Mouse (Mus musculus): ENCODE results near the gene Ogg1. TPM values are rescaled to one million over a fixed set of nuclear protein-coding genes. Genes with fewer than 3 reads are reported as not detected.

Ogg1 gene
- polyA plus RNA-seq, 1 experiment, result 30.0 TPM

GRCm38 (mm10) chr6:113342297-113342696, 15.5 kb downstream of the Ogg1 start:
- Histone ChIP-seq H3K27me3 (ENCODE audit: control insufficient read depth, insufficient read depth, low read length) (no peaks in the 10 kb centered on the region), H3K27ac (ENCODE audit: control insufficient read depth, insufficient read depth, low read depth, low read length) (no peak overlapping the region), H3K4me3 (ENCODE audit: control insufficient read depth, low read depth, low read length) (no peak overlapping the region), H3K36me3 (ENCODE audit: control insufficient read depth, insufficient read depth, low read length) (no peaks in the 10 kb centered on the region), H3K4me1 (ENCODE audit: control insufficient read depth, insufficient read depth, low read length) (peaks cover 5% of the 10 kb centered on the region)
- TF ChIP-seq POLR2A (IDR thresholded peaks at IDR 0.05; ENCODE audit: control insufficient read depth, low read depth, low read length) (no peak), CTCF (IDR thresholded peaks at IDR 0.05; ENCODE audit: control insufficient read depth, insufficient read depth, insufficient replicate concordance, low read depth, low read length) (no peak)

DNA sequence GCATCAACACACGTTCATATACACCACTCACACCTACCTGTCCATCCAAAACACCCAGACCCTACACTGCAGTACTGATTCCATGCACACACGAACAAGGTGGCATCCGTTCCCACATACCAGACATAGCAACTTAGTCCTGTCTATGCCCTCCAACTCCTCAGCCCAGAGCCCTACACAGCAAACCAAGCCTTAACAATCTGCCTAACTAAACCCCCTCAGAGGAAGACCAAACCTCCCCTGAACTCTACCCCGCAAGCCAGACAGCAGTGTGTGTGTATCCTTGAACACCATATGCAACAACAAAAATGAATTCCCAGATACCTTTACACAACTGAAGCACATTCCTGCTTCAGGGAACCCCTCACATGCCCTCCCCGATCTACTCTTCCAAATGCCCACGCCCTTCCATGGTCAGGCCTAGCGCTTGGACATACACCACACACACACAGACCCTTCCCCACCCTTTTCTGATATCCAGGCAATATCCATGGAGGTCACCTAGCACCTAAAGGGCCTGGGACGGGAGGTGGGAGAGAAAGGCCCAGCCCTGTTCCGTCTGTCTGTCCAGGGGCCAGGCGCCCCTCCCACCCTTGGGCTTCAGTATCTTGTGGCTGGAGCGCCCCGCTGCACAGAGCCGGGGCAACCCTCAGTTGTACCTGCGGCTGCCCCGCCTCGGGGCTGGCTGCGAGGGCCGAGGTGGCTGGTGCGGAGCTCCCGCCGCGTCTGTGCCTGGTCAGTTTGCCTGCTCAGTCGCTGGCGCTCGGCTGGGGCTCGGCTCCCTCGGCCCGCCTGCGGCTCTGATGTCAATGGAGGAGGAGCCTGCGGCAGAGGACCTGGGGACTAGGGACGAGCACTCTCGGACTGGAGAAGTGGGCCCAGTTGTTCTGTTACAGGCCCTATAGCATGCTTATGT, 16.7 kb downstream of the Ogg1 start, which contains the start of gene Camk1:
Camk1 (minus strand) TSS at position 808 of the 916 bp plus-strand sequence.
- H3K27me3 ChIP-seq (ENCODE audit: control insufficient read depth, insufficient read depth, low read length), result no peaks in the 10 kb centered on the region

DNA sequence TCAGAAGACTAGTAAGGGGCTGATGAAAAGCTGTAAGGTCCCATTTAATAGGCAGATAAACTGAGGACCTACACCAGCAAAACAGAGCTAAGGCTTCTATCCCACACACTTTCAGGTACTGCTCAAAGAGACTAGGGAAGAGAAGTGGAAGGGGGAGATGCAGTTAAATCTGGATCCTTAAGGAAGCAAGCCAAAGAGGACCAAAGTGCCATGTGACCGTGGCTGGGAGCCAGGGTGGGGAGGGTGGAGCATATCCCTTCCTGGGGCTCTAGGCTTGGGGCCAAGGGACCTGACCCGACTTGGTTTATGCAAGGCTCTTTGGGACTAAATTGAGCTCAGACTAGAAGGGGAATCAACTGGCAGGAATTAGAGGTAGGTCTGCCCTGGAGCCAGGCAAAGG, 17.5 kb downstream of the Ogg1 start:
- no peak for TF ChIP-seq POLR2A (IDR thresholded peaks at IDR 0.05; ENCODE audit: control insufficient read depth, low read depth, low read length)
- TF ChIP-seq CTCF (IDR thresholded peaks at IDR 0.05; ENCODE audit: control insufficient read depth, insufficient read depth, insufficient replicate concordance, low read depth, low read length), result no peak
- peaks cover 5% of the 10 kb centered on the region for H3K4me1 ChIP-seq (ENCODE audit: control insufficient read depth, insufficient read depth, low read length)
- H3K27me3 ChIP-seq (ENCODE audit: control insufficient read depth, insufficient read depth, low read length), result no peaks in the 10 kb centered on the region
- no peak overlapping the region for H3K4me3 ChIP-seq (ENCODE audit: control insufficient read depth, low read depth, low read length)
- H3K27ac ChIP-seq (ENCODE audit: control insufficient read depth, insufficient read depth, low read depth, low read length), result no peak overlapping the region
- no peaks in the 10 kb centered on the region for H3K36me3 ChIP-seq (ENCODE audit: control insufficient read depth, insufficient read depth, low read length)

More for the DNA sequence above, 16.7 kb downstream of the Ogg1 start, which contains the start of gene Camk1:
- H3K4me1 ChIP-seq (ENCODE audit: control insufficient read depth, insufficient read depth, low read length), result peaks cover 5% of the 10 kb centered on the region
- peak within 1 kb of the TSS; percentile 7; the same call in 1 of the 2 replicates for H3K27ac ChIP-seq (ENCODE audit: control insufficient read depth, insufficient read depth, low read depth, low read length)
- no peaks in the 10 kb centered on the region for H3K36me3 ChIP-seq (ENCODE audit: control insufficient read depth, insufficient read depth, low read length)
- TF ChIP-seq CTCF (IDR thresholded peaks at IDR 0.05; ENCODE audit: control insufficient read depth, insufficient read depth, insufficient replicate concordance, low read depth, low read length) (no peak), POLR2A (IDR thresholded peaks at IDR 0.05; ENCODE audit: control insufficient read depth, low read depth, low read length) (0 out of 2 replicates have a peak, but pooled peaks have one; percentile 22)
- H3K4me3 ChIP-seq (ENCODE audit: control insufficient read depth, low read depth, low read length), result peak within 1 kb of the TSS; percentile 80

- no peak overlapping the region for H3K27ac ChIP-seq (ENCODE audit: control insufficient read depth, insufficient read depth, low read depth, low read length)
- no peaks in the 10 kb centered on the region for H3K36me3 ChIP-seq (ENCODE audit: control insufficient read depth, insufficient read depth, low read length)
- H3K4me3 ChIP-seq (ENCODE audit: control insufficient read depth, low read depth, low read length), result no peak overlapping the region
- TF ChIP-seq POLR2A (IDR thresholded peaks at IDR 0.05; ENCODE audit: control insufficient read depth, low read depth, low read length) (no peak), CTCF (IDR thresholded peaks at IDR 0.05; ENCODE audit: control insufficient read depth, insufficient read depth, insufficient replicate concordance, low read depth, low read length) (no peak)
- no peaks in the 10 kb centered on the region for H3K27me3 ChIP-seq (ENCODE audit: control insufficient read depth, insufficient read depth, low read length)
- peaks cover 5% of the 10 kb centered on the region for H3K4me1 ChIP-seq (ENCODE audit: control insufficient read depth, insufficient read depth, low read length)
These were observed 20.1 kb downstream of the Ogg1 start for GRCm38 (mm10) chr6:113346897-113347296.

DNA sequence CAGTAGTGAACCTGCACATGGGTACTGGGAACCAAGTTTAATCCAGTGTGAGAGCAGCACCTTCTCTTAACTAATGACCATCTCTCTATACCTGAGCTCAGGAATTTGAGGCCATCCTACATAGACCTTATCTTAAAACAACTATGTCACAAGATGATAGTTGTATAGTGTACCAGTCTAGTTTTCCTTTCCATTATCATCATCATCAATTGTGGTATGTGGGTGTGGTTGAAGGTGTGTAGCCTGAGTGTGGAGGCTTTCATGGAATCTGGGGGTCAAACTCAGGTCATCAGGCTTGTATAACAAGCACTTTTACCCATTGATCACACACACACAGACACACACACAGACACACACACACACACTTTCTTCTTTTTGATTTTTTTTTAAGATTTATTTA, 23.8 kb downstream of the Ogg1 start:
- Histone ChIP-seq H3K27me3 (ENCODE audit: control insufficient read depth, insufficient read depth, low read length) (no peaks in the 10 kb centered on the region), H3K4me1 (ENCODE audit: control insufficient read depth, insufficient read depth, low read length) (no peaks in the 10 kb centered on the region), H3K27ac (ENCODE audit: control insufficient read depth, insufficient read depth, low read depth, low read length) (no peak overlapping the region), H3K4me3 (ENCODE audit: control insufficient read depth, low read depth, low read length) (no peak overlapping the region), H3K36me3 (ENCODE audit: control insufficient read depth, insufficient read depth, low read length) (no peaks in the 10 kb centered on the region)
- no peak for TF ChIP-seq CTCF (IDR thresholded peaks at IDR 0.05; ENCODE audit: control insufficient read depth, insufficient read depth, insufficient replicate concordance, low read depth, low read length)
- no peak for TF ChIP-seq POLR2A (IDR thresholded peaks at IDR 0.05; ENCODE audit: control insufficient read depth, low read depth, low read length)

GRCm38 (mm10) chr6:113351161-113351560, 24.4 kb downstream of the Ogg1 start:
- Histone ChIP-seq H3K27ac (ENCODE audit: control insufficient read depth, insufficient read depth, low read depth, low read length) (no peak overlapping the region), H3K27me3 (ENCODE audit: control insufficient read depth, insufficient read depth, low read length) (no peaks in the 10 kb centered on the region), H3K4me1 (ENCODE audit: control insufficient read depth, insufficient read depth, low read length) (no peaks in the 10 kb centered on the region), H3K36me3 (ENCODE audit: control insufficient read depth, insufficient read depth, low read length) (no peaks in the 10 kb centered on the region), H3K4me3 (ENCODE audit: control insufficient read depth, low read depth, low read length) (no peak overlapping the region)
- TF ChIP-seq CTCF (IDR thresholded peaks at IDR 0.05; ENCODE audit: control insufficient read depth, insufficient read depth, insufficient replicate concordance, low read depth, low read length) (no peak), POLR2A (IDR thresholded peaks at IDR 0.05; ENCODE audit: control insufficient read depth, low read depth, low read length) (no peak)

- no peaks in the 10 kb centered on the region for H3K4me1 ChIP-seq (ENCODE audit: control insufficient read depth, insufficient read depth, low read length)
- no peak overlapping the region for H3K27ac ChIP-seq (ENCODE audit: control insufficient read depth, insufficient read depth, low read depth, low read length)
- H3K27me3 ChIP-seq (ENCODE audit: control insufficient read depth, insufficient read depth, low read length), result no peaks in the 10 kb centered on the region
- no peak for TF ChIP-seq CTCF (IDR thresholded peaks at IDR 0.05; ENCODE audit: control insufficient read depth, insufficient read depth, insufficient replicate concordance, low read depth, low read length)
- no peak for TF ChIP-seq POLR2A (IDR thresholded peaks at IDR 0.05; ENCODE audit: control insufficient read depth, low read depth, low read length)
- H3K4me3 ChIP-seq (ENCODE audit: control insufficient read depth, low read depth, low read length), result no peak overlapping the region
- no peaks in the 10 kb centered on the region for H3K36me3 ChIP-seq (ENCODE audit: control insufficient read depth, insufficient read depth, low read length)
These were observed 24.9 kb downstream of the Ogg1 start for GRCm38 (mm10) chr6:113351653-113352052.
